Mouse (Mus musculus): ENCODE results near the gene Adgrb2. TPM values are rescaled to one million over a fixed set of nuclear protein-coding genes. Genes with fewer than 3 reads are reported as not detected.

Gene Adgrb2
- 100 to 1,000 TPM; 295 to 296 TPM for total RNA-seq (2021)

- peak in 1 of 2 experiments; percentile 80 for DNase-seq (ENCODE audit: extremely low spot score in 1 of 2, low spot score in 2 of 2)
- intact Hi-C loops (cut with DNase I) = no loop called here
Measured at GRCm38 (mm10) chr4:129984421-129985061, at the start of gene Adgrb2. Adgrb2 (plus strand) TSS chr4:129984870.

- peak in 1 of 2 experiments; percentile 40 for DNase-seq (ENCODE audit: extremely low spot score in 1 of 2, low spot score in 2 of 2)
- intact Hi-C loops (cut with DNase I) = no loop called here
Measured at GRCm38 (mm10) chr4:129951359-129951821, 33.3 kb upstream of the Adgrb2 start.

DNA sequence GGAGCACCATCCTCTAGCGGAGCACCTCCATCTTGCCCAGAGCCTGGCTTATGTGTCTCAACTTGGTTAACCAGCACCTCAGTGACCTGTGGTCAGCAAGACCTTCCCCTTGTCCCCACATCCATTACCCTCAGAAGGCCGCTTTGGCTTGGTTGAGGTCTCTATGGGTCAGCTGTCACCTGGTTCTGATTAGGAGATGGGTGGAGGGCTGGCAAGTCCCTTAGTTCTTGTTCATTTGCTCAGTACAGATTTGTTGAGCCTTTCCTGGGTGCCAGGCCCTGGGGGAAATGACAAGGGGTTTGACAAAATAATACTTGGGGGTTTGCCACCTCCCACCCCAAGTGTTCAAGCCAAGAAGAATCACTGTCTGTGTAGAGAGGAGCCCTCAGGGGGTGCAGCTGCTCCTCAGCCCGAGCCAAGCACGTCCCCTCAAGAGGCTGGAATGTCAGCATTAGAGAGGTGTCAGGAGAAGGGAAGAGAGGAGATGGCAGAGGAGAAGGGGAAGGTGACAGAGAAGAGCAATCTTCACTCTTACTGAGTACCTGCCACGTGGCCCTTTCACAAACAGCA lies 32.3 kb upstream of the Adgrb2 start:
- intact Hi-C loops (cut with DNase I) = no loop called here

DNA sequence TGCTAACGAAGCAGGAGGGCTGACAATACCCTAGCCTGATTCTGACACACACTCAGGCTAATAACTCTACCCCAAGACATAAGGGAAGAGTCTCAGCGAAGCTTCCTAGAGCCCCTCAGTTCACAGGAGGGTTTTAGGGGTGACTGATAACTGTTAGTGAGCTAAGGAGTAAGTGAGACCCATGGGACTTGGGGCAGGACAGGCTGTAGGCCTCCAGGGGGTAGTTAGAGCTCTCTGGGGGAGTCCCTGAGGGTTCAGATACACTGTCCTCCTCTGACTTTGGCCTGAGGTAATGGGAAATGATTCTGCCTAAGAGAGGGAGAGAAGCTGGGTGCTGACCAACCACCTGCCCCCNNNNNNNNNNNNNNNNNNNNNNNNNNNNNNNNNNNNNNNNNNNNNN lies 30.1 kb upstream of the Adgrb2 start:
- intact Hi-C loops (cut with DNase I) = no loop called here
- DNase-seq (ENCODE audit: extremely low spot score in 1 of 2, low spot score in 2 of 2) = no peak

More for the DNA sequence above, 32.3 kb upstream of the Adgrb2 start:
- DNase-seq (ENCODE audit: extremely low spot score in 1 of 2, low spot score in 2 of 2) = no peak

GRCm38 (mm10) chr4:129960180-129960944 lies 24.3 kb upstream of the Adgrb2 start:
- intact Hi-C loops (cut with DNase I) = loop anchor here (2.0 to 5.0 kb wide), 2 partner anchors 26 to 227 kb away; no protein-coding TSS in a partner anchor
- DNase-seq (ENCODE audit: extremely low spot score in 1 of 2, low spot score in 2 of 2) = peak; percentile 86 to 87

DNA sequence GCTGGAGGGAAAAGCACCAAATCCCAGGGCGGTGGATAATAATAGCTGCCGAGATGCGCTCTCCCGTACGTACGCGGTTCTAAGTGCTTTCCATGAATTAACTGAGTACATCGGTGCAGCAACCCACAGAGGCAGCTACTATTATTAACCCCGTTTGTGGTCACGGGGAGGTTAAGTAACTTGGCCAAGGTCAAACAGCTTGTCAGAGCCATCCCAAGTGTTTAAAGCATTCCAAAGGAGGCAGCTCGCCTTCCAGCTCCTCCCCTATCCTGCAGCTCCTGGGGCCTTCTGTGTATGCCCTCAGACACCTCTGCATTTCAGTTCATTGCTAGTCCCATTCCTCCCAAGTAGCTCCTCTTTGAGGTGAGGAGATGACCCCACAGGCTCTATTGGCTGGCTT lies 19.4 kb upstream of the Adgrb2 start:
- DNase-seq (ENCODE audit: extremely low spot score in 1 of 2, low spot score in 2 of 2) = no peak
- intact Hi-C loops (cut with DNase I) = no loop called here

GRCm38 (mm10) chr4:129966201-129966600 lies 18.5 kb upstream of the Adgrb2 start:
- peak in 1 of 2 experiments; percentile 37 for DNase-seq (ENCODE audit: extremely low spot score in 1 of 2, low spot score in 2 of 2)
- intact Hi-C loops (cut with DNase I) = no loop called here

DNA sequence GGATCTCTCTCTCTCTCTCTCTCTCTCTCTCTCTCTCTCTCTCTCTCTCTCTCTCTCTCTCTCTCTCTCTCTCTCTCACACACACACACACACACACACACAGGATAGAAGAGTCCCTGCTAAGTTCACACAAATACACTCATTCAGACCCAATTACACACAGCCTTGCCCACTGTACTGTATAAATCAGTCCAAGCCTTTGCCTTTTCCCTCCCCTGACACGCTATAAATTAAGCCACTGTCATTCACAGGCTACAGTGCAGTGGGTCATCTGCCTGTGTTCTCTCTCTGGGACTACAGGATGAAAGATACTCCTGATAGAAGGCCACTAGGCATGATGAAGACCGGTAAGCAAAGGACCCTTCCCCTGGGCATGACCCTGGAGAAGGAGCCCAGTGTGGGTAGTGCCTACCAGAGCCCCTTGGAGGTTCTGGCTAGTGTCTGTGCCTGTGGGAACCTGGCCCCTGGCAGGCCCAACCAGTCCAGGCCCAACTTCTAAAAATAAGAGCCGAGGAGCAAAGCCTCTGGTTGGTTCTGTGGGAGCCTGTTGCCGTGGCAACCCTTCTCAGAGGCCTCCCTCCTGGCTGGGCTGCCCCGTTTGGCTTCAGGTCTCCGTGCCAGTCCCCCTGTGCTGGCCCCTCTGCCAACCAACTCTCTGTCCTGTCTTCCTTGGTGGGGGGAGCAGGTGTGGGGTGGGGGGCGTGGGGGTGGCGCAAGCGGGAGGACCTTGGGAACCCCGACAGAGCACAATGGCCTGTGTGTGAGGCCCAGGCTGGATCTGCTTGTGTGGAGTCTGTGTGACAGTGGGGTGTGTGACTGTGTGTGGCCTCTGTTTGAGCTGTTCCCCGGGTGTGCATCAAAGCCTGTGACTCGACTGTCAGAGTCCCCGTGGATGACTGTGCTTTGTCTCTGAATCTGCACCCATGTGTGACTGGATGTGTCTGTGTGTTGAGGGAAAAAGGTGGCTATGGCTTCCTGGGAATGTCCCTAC lies 17.4 kb upstream of the Adgrb2 start:
- DNase-seq (ENCODE audit: extremely low spot score in 1 of 2, low spot score in 2 of 2) = peak; percentile 81 to 83
- intact Hi-C loops (cut with DNase I) = no loop called here

DNA sequence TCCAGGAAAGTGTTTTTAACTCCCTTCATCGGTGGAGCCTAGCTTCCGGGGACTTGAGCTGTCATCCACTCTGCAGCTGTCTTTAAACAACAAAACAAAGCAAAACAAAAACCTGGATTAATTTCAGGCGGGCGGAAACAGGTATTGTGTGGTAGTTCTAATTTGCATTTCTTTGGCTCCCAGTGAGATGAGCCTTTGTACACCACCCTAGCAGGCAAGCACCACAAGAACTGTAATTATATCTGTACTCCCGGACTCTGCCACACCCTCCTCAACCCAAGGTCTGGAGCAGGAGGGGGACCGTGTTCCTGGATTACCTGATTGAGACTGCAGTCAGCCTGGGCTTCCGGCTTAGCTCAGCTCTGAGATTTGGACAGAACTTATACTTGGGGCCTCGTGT lies 14.5 kb upstream of the Adgrb2 start:
- intact Hi-C loops (cut with DNase I) = no loop called here
- DNase-seq (ENCODE audit: extremely low spot score in 1 of 2, low spot score in 2 of 2) = no peak

DNA sequence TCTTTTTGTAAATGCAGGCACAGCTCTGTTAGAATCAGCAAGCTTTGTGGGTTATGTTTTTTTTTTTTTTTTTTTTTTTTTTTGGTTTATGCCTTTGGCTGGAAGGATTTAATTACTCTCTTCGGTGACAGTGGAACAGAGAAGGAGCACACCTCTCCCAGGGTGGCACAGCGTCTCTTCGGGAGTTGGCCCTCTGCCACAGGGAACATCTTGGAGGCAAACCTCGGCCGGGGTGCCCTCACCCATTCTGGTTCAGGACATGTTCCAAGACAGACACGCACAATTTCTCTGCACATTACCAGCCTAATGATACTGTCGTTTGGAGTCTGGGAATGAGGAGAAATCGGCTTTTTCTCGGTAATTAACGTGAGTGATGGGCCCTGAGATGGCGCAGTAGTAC lies 13.8 kb upstream of the Adgrb2 start:
- DNase-seq (ENCODE audit: extremely low spot score in 1 of 2, low spot score in 2 of 2) = no peak
- intact Hi-C loops (cut with DNase I) = no loop called here

DNA sequence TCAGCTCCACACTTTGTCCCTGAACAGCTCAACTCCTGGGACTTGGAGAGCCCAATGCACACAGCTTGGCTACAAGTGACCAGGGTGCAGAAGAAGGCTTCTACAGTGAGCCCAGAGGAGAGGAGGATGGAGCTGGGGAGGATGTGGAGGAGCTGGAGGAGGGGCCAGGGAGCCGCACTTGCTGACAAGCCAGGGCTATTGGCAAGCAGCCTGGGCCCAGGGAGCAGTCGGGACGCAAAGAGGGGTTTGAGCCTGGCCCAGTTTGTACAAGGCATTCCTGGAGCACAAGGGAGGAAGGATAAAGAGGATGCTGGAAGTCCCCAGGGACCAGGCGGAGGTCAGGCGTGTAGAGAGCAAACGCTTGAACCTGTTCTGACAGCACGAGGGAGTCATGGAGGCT lies 12.7 kb upstream of the Adgrb2 start:
- intact Hi-C loops (cut with DNase I) = no loop called here
- peak in 1 of 2 experiments; percentile 69 for DNase-seq (ENCODE audit: extremely low spot score in 1 of 2, low spot score in 2 of 2)

- intact Hi-C loops (cut with DNase I) = no loop called here
- no peak for DNase-seq (ENCODE audit: extremely low spot score in 1 of 2, low spot score in 2 of 2)
Measured at GRCm38 (mm10) chr4:129974285-129974684, 10.4 kb upstream of the Adgrb2 start.

GRCm38 (mm10) chr4:129977256-129977655 lies 7.4 kb upstream of the Adgrb2 start:
- intact Hi-C loops (cut with DNase I) = no loop called here
- DNase-seq (ENCODE audit: extremely low spot score in 1 of 2, low spot score in 2 of 2) = no peak

GRCm38 (mm10) chr4:129978227-129978626 lies 6.4 kb upstream of the Adgrb2 start:
- intact Hi-C loops (cut with DNase I) = no loop called here
- no peak for DNase-seq (ENCODE audit: extremely low spot score in 1 of 2, low spot score in 2 of 2)

GRCm38 (mm10) chr4:129978930-129979329 lies 5.7 kb upstream of the Adgrb2 start:
- no peak for DNase-seq (ENCODE audit: extremely low spot score in 1 of 2, low spot score in 2 of 2)
- intact Hi-C loops (cut with DNase I) = no loop called here

DNA sequence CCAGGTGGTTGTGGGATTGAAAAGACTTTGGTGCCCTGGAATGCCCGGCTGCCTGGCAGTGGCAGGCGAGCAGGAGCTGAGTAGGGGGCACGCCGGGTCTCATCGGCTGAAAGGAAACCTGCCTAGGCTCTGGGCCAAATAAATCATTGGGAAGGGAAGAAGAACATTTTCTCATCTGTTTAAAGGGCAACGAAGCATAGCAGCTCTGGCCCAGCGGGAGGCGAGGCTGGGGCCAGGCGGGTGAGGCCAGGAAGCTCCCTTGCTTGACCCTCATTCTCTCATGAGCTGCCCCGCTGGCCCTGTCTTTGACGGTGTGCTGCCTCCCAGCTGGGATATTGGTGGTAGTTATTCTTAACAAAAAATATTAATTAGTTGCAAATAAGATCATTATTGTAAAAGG lies 3.0 kb upstream of the Adgrb2 start:
- DNase-seq (ENCODE audit: extremely low spot score in 1 of 2, low spot score in 2 of 2) = no peak
- intact Hi-C loops (cut with DNase I) = no loop called here

- intact Hi-C loops (cut with DNase I) = no loop called here
Measured at GRCm38 (mm10) chr4:129983046-129983445, 1.6 kb upstream of the Adgrb2 start.

DNA sequence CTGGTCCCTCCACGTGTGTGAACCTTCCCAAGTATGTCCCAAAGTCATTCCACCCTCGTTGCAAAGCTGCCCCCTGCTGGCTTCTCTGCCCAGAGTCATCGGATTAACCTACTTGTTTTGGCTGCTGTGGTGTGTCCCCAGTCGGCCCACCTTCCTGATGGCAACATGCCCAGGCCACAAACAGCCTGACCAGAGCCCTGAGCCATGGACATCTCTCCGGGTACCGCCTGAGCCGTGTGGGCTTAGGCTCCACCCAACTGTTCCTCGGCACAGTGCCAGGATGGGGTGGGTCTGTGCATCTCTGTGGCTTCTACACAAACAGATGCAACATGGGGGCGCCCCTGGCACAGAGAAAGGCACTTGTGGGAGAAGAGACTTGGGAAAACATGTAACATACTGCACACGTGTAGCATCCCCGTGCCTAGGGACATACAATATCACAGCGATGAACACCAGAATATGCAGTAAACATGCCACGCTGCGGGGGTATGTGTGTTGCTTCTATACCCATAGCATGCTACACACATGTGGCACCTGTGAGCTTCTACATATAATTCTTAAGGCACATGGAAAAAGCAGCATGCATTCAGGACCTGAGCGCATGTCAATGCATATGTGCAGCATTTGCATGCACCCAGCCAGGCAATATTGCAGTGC lies 778 bp upstream of the Adgrb2 start:
- DNase-seq (ENCODE audit: extremely low spot score in 1 of 2, low spot score in 2 of 2) = peak; percentile 81 to 91
- intact Hi-C loops (cut with DNase I) = no loop called here

More at GRCm38 (mm10) chr4:129983046-129983445, 1.6 kb upstream of the Adgrb2 start:
- no peak for DNase-seq (ENCODE audit: extremely low spot score in 1 of 2, low spot score in 2 of 2)
